Mouse (Mus musculus) midbrain, embryonic 14.5 days (tissue): Measurements from ENCODE around the gene Adam22. TPM values are rescaled to one million over a fixed set of nuclear protein-coding genes. Genes with fewer than 3 reads are reported as not detected.
A peak's percentile ranks its signal among the peaks of the same experiment; 100 is the strongest.

ENCODE experiments used
- ATAC-seq: fragments of 200-750 bp; cut with Nextera tagmentation; 2 replicates; pipeline ENCODE4 v1.8.0; 2017; ENCODE audit warnings: moderate number of reproducible peaks, moderate library complexity; ENCODE audit not compliant: low FRiP score, low TSS enrichment
- DNase-seq: peaks from one replicate; pipeline ENCODE4 v3.0.0-alpha.2; 2015
- H3K27ac ChIP-seq: fragments of 300-500 bp; sonication (generic); replicated peaks from 2 replicates; pipeline ENCODE4 v1.5.1; 2014; ENCODE audit warnings: mild to moderate bottlenecking, low read depth, low read length, moderate library complexity
- H3K27me3 ChIP-seq: fragments of 300-500 bp; sonication (generic); 2 replicates; pipeline ENCODE4 v1.6.1; 2014; ENCODE audit warnings: low read length, control low read depth, mixed read lengths; ENCODE audit not compliant: control insufficient read depth, insufficient read depth
- H3K36me3 ChIP-seq: fragments of 300-500 bp; sonication (generic); 2 replicates; pipeline ENCODE4 v1.6.1; 2014; ENCODE audit warnings: low read length, control low read depth; ENCODE audit not compliant: control insufficient read depth, insufficient read depth
- H3K4me1 ChIP-seq: fragments of 300-500 bp; sonication (generic); 2 replicates; pipeline ENCODE4 v1.6.1; 2014; ENCODE audit warnings: mild to moderate bottlenecking, antibody characterized with exemption, low read length, control low read depth; ENCODE audit not compliant: control insufficient read depth, insufficient read depth
- H3K4me2 ChIP-seq: fragments of 300-500 bp; sonication (generic); 2 replicates; pipeline ENCODE4 v1.6.1; 2014; ENCODE audit warnings: mild to moderate bottlenecking, low read length, moderate library complexity
- H3K4me3 ChIP-seq: fragments of 300-500 bp; sonication (generic); replicated peaks from 2 replicates; pipeline ENCODE4 v1.5.1; 2014; ENCODE audit warnings: low read depth, low read length
- H3K9ac ChIP-seq: fragments of 300-500 bp; sonication (generic); replicated peaks from 2 replicates; pipeline ENCODE4 v1.6.1; 2014; ENCODE audit warnings: mild to moderate bottlenecking, low read length, moderate library complexity
- H3K9me3 ChIP-seq: fragments of 300-500 bp; sonication (generic); 2 replicates; pipeline ENCODE4 v1.6.1; 2016; ENCODE audit warnings: low read length, control low read depth, mixed read lengths; ENCODE audit not compliant: control insufficient read depth
- WGBS: fragments of 180-500 bp; shearing (Covaris S2); extraction: QIAGEN DNeasy Blood & Tissue Kit; methylation state at CpG from one replicate; pipeline ENCODE4 v1.1.7; 2014; 5-methylcytosine and 5-hydroxymethylcytosine counted together
- polyA plus RNA-seq: library from polyadenylated mRNA; unstranded; fragments of >200 nt; fragmentation: Nextera tagmentation; extraction: Ambion mirVana; gene quantifications from 2 replicates; pipeline ENCODE4 v1.2.1, GENCODE M21; 2014

The Adam22 gene
- polyA plus RNA-seq, 1 experiment from 2014 or later = 48.9 TPM

DNA sequence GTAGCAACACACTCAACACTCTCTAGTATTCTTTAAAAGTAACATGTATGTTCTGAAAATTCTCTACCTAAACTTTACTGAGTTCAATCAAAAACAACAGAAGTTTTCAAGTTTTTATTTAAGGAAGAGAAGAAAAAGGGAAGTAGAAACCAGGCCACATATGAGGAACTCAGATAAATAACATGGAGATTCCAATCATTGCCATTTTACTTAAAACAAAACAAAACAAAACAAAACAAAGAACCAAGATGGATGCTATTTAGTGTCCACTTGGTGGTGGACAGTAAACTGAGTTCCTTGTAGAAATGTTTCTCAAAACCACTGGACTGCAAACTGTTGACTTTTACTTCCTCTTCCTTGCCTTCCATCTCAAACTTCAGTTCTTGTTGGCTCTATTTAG lies 21.6 kb downstream of the Adam22 start:
- Histone ChIP-seq H3K4me1 (no peaks in the 10 kb centered on the region), H3K4me2 (no peak overlapping the region), H3K4me3 (no peak overlapping the region), H3K27ac (no peak overlapping the region), H3K27me3 (no peaks in the 10 kb centered on the region), H3K36me3 (0 out of 2 replicates have a peak, but pooled peaks cover 4% of the 10 kb centered on the region), H3K9ac (no peak overlapping the region), H3K9me3 (no peaks in the 10 kb centered on the region)
- ATAC-seq = no peak
- no peak for DNase-seq

DNA sequence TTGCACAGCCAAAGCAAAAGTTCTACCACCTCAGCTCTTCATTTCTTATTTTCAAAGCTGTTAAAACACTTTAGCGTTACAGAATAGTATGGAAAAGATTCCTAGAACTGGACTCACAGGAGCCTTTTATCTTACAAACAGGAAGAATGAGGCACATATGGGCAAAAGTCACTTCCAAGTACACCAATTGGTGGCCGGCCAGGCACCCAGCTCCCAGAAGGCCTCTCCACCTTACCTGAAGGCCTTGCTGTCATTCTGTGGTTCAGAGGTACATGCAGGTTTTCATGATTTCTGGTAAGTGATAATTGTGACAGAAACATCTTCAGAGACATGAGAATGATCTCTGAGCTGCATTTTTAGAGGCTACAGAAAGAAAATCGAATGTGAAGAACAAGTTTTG lies 24.7 kb downstream of the Adam22 start:
- Histone ChIP-seq H3K27me3 (no peaks in the 10 kb centered on the region), H3K4me3 (no peak overlapping the region), H3K4me1 (no peaks in the 10 kb centered on the region), H3K9ac (no peak overlapping the region), H3K4me2 (no peak overlapping the region), H3K9me3 (no peaks in the 10 kb centered on the region), H3K36me3 (0 out of 2 replicates have a peak, but pooled peaks cover 4% of the 10 kb centered on the region), H3K27ac (no peak overlapping the region)
- 93% methylated on average over 3 of the region's 3 CpGs for WGBS
- no peak for ATAC-seq
- no peak for DNase-seq

DNA sequence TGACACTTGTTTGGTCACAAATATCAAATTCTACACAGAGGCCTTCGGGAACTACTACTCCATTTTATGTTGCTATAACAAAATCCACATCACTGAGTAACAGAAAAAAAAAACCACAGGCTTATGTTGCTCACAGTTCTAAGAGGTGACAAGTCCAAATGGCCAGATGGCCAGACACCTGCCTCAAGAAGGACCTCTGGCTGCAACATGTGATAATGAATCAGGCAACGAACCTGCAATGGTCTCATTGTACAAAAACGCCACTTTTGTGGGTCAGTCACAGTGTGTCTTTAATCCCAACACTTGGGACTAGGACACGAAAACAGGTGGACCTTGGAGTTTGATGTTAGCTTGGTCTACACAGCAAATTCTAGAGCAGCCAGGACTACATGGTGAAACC lies 26.3 kb downstream of the Adam22 start:
- Histone ChIP-seq H3K27ac (no peak overlapping the region), H3K27me3 (no peaks in the 10 kb centered on the region), H3K4me2 (no peak overlapping the region), H3K9ac (no peak overlapping the region), H3K4me1 (no peaks in the 10 kb centered on the region), H3K9me3 (no peaks in the 10 kb centered on the region), H3K36me3 (0 out of 2 replicates have a peak, but pooled peaks cover 4% of the 10 kb centered on the region), H3K4me3 (no peak overlapping the region)
- ATAC-seq = no peak
- no peak for DNase-seq
- 92% methylated on average over 4 of the region's 4 CpGs for WGBS

DNA sequence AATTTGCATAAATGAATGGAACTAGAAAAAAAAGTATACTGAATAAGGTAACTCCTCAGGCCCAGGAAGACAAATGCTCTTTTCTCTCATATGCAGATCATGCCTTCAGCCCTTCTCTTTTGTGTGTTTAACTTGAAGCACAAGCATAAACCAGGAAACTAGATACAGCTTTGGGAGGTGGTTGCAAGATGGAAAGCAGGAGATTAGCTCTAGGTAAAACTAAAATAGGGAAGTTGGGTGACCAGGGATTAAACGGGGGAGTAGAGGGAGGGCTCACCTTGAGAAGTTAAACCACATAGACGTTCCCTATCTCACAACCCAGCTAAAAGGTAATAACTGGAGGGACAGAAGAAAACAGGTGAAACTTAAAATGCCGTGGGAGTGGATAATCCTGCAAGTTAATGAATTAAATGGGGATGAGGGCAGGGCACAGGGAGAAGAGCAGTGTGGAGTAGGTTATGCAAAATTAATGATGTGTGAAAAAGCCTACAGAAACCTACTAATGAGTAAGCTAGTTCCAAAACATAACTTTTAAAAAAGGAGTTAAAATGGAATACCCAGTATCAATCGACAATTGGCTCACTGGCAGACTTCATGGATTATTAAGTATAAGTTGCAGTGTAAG lies 40.2 kb downstream of the Adam22 start:
- Histone ChIP-seq H3K4me2 (no peak overlapping the region), H3K36me3 (peaks cover 3% of the 10 kb centered on the region), H3K9me3 (no peaks in the 10 kb centered on the region), H3K27me3 (no peaks in the 10 kb centered on the region), H3K9ac (no peak overlapping the region), H3K4me3 (no peak overlapping the region), H3K4me1 (no peaks in the 10 kb centered on the region), H3K27ac (no peak overlapping the region)
- WGBS = 80% methylated on average over 4 of the region's 4 CpGs
- ATAC-seq (no peak), DNase-seq (no peak)

DNA sequence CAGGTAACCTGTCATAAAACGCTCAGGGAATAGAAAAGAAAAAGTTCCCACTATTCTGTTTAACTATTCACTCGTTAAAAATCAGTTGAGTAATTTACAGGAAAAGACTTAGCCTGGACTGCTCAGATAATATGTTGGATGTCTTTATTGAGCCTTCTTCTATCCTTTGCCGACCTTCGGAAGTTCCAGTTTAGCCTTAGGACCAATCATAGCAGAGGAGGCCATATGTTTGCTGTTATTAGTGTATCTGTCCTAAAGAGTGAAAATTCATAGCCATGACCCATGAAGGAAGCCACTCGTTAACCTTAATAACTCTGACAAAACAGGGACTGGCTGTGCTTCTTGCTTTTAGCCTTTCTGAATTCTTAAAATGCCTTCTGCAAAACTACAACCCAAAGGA lies 41.3 kb downstream of the Adam22 start:
- peaks cover 3% of the 10 kb centered on the region for H3K36me3 ChIP-seq
- DNase-seq = no peak
- H3K27me3 ChIP-seq = no peaks in the 10 kb centered on the region
- no peak overlapping the region for H3K9ac ChIP-seq
- WGBS = 85% methylated on average over 5 of the region's 5 CpGs
- H3K4me2 ChIP-seq = no peak overlapping the region
- H3K4me3 ChIP-seq = no peak overlapping the region
- H3K27ac ChIP-seq = no peak overlapping the region
- no peak for ATAC-seq
- H3K9me3 ChIP-seq = no peaks in the 10 kb centered on the region
- no peaks in the 10 kb centered on the region for H3K4me1 ChIP-seq

DNA sequence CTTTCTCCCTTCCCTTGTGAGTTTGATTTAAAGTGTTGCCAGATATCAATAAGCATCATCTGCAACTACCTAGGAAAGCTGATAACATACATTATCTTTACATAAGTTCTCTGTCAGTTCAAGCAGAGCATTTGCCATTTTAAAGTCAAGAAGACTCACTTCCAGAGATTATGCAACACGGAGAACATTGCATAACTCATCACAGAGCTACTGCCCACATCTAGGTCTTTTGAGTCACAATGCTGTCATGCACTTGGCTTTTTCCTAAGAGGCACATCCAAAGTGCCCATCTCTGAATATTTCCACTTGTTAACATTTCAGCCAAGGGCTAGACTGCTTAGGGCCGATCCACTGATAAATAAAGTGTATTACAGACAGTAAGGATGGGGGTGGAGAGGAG lies 55.6 kb downstream of the Adam22 start:
- H3K4me3 ChIP-seq = no peak overlapping the region
- H3K4me2 ChIP-seq = no peak overlapping the region
- no peaks in the 10 kb centered on the region for H3K27me3 ChIP-seq
- DNase-seq = no peak
- H3K27ac ChIP-seq = no peak overlapping the region
- ATAC-seq = no peak
- no peaks in the 10 kb centered on the region for H3K36me3 ChIP-seq
- H3K9me3 ChIP-seq = no peaks in the 10 kb centered on the region
- no peak overlapping the region for H3K9ac ChIP-seq
- 95% methylated on average over 2 of the region's 2 CpGs for WGBS
- H3K4me1 ChIP-seq = no peaks in the 10 kb centered on the region

DNA sequence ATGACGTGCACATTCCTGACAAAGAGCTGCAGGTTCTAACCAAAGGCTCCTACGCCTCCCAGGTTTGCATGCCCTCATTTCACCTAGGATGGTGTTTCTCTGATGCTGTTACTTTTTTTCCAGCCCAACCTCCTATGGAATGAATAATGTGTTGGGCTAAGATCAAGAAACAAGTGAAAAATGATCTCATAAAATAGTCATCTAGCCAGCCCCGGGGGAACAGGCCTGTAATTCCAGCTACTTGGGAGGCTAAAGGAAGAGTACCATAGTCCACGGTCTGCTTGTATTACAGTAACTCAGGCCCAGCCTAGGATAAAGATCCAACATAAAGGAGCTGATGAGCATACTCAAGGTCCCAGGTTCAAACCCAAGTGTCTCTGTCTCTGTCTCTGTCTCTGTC lies 57.1 kb downstream of the Adam22 start:
- H3K4me3 ChIP-seq = no peak overlapping the region
- DNase-seq (no peak), ATAC-seq (no peak)
- H3K36me3 ChIP-seq = no peaks in the 10 kb centered on the region
- no peaks in the 10 kb centered on the region for H3K27me3 ChIP-seq
- WGBS = 86% methylated on average over 4 of the region's 4 CpGs
- H3K9me3 ChIP-seq = no peaks in the 10 kb centered on the region
- H3K27ac ChIP-seq = no peak overlapping the region
- H3K4me1 ChIP-seq = no peaks in the 10 kb centered on the region
- H3K9ac ChIP-seq = no peak overlapping the region
- H3K4me2 ChIP-seq = no peak overlapping the region

DNA sequence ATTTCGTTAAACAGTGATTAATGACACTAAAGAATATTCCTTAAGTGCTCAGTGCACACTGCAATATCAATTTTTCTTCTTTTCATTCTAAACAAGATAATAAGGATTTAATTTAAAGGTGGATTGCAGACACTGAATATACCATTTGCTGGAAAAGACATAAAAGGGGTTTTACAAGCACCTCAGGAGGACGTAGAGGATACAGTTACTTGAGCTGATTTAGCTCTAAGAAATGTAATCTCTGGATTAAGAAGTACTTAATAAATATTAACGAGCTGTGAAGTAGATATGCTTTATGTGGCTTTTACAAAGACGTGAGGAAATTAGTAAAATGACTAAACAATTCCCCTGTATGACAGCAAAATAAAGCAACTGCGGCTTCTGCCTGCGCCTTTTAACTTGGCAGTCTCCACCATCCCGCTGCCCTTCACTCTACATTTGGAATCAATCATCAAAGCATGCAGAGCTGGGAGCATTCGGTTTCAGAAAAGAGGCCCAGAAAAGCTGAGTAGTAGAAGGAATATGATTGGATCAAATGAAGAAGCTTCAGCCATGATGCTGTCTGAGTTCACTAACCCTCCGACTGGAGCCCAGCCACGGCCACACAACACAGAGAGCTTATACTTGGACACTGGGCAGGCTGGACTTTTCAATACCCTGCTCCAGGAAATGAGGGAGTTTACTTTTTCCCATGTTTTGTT lies 70.1 kb downstream of the Adam22 start:
- Histone ChIP-seq H3K4me2 (no peak overlapping the region), H3K27ac (no peak overlapping the region), H3K9ac (no peak overlapping the region)

DNA sequence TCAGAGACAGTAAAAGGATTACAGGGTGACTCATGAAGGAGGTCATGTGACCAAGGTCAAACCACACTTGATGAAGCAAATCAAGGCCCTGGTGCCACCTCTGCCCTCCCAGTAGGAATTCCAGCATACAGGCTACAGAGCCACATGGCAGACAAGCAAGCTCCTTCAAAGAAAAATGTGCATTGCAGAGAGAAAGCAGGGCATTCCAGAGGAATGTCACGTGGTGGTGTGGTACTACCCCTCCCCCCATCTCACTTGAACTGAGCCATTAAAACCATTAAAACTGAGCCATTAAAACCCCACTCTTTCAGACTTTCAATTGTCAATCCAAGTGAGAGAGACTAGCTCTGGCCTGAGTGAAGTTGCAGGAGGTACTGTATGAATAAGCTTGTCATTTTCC lies 74.7 kb downstream of the Adam22 start:
- H3K4me1 ChIP-seq = 0 out of 2 replicates have a peak, but pooled peaks cover 4% of the 10 kb centered on the region
- DNase-seq (no peak), ATAC-seq (no peak)
- H3K27me3 ChIP-seq = no peaks in the 10 kb centered on the region
- no peaks in the 10 kb centered on the region for H3K36me3 ChIP-seq
- H3K27ac ChIP-seq = no peak overlapping the region
- no peaks in the 10 kb centered on the region for H3K9me3 ChIP-seq
- 23% methylated on average over 1 of the region's 1 CpGs for WGBS
- H3K9ac ChIP-seq = no peak overlapping the region
- H3K4me2 ChIP-seq = no peak overlapping the region
- no peak overlapping the region for H3K4me3 ChIP-seq

More for the DNA sequence above, 70.1 kb downstream of the Adam22 start:
- Histone ChIP-seq H3K4me3 (no peak overlapping the region), H3K36me3 (no peaks in the 10 kb centered on the region), H3K9me3 (no peaks in the 10 kb centered on the region), H3K4me1 (0 out of 2 replicates have a peak, but pooled peaks cover 4% of the 10 kb centered on the region), H3K27me3 (no peaks in the 10 kb centered on the region)
- ATAC-seq (peak; percentile 48; the same call in 1 of the 2 replicates), DNase-seq (peak; percentile 47)
- WGBS = 52% methylated on average over 10 of the region's 10 CpGs
